Mouse (Mus musculus) neural tube, embryonic 14.5 days (tissue): ENCODE data around the gene Fam184a. TPM values are rescaled to one million over a fixed set of nuclear protein-coding genes. Genes with fewer than 3 reads are reported as not detected.

Experiments
- ATAC-seq: fragments of 200-750 bp; cut with Nextera tagmentation; 2 replicates; pipeline ENCODE4 v1.8.0; 2017; ENCODE audit warnings: low read depth, mild to moderate bottlenecking, moderate TSS enrichment, moderate library complexity
- H3K27ac ChIP-seq: fragments of 300-500 bp; sonication (generic); 2 replicates; pipeline ENCODE4 v1.5.1; 2014; ENCODE audit warnings: low read depth, mild to moderate bottlenecking, control low read depth, low read length, moderate library complexity, mixed read lengths
- H3K27me3 ChIP-seq: fragments of 300-500 bp; sonication (generic); 2 replicates; pipeline ENCODE4 v1.6.1; 2014; ENCODE audit warnings: low read length; ENCODE audit not compliant: control insufficient read depth, insufficient read depth
- H3K36me3 ChIP-seq: fragments of 300-500 bp; sonication (generic); 2 replicates; pipeline ENCODE4 v1.6.1; 2014; ENCODE audit warnings: low read length, mixed read lengths; ENCODE audit not compliant: control insufficient read depth, insufficient read depth
- H3K4me1 ChIP-seq: fragments of 300-500 bp; sonication (generic); 2 replicates; pipeline ENCODE4 v1.6.1; 2014; ENCODE audit warnings: low read length; ENCODE audit not compliant: control insufficient read depth, insufficient read depth
- H3K4me2 ChIP-seq: fragments of 300-500 bp; sonication (generic); 2 replicates; pipeline ENCODE4 v1.6.1; 2014; ENCODE audit warnings: mild to moderate bottlenecking, low read depth, low read length, control low read depth
- H3K4me3 ChIP-seq: fragments of 300-500 bp; sonication (generic); 2 replicates; pipeline ENCODE4 v1.5.1; 2014; ENCODE audit warnings: low read depth, low read length, control low read depth, mixed read lengths
- H3K9ac ChIP-seq: fragments of 300-500 bp; sonication (generic); replicated peaks from 2 replicates; pipeline ENCODE4 v1.6.1; 2014; ENCODE audit warnings: low read depth, mild to moderate bottlenecking, control low read depth, low read length, mixed read lengths
- H3K9me3 ChIP-seq: fragments of 300-500 bp; sonication (generic); 2 replicates; pipeline ENCODE4 v1.6.1; 2016; ENCODE audit warnings: low read length; ENCODE audit not compliant: control insufficient read depth
- WGBS: fragments of 180-500 bp; shearing (Covaris S2); extraction: QIAGEN DNeasy Blood & Tissue Kit; methylation state at CpG from one replicate; pipeline ENCODE4 v1.1.7; 2014; 5-methylcytosine and 5-hydroxymethylcytosine counted together
- polyA plus RNA-seq: library from polyadenylated mRNA; unstranded; fragments of >200 nt; fragmentation: Nextera tagmentation; extraction: Ambion mirVana; gene quantifications from 2 replicates; pipeline ENCODE4 v1.2.1, GENCODE M21; 2014

The Fam184a gene
- polyA plus RNA-seq, 1 experiment from 2014 or later = 20.1 TPM

- Histone ChIP-seq H3K9ac (no peak overlapping the region), H3K27ac (no peak overlapping the region), H3K4me1 (peaks cover 14% of the 10 kb centered on the region), H3K4me2 (no peak overlapping the region), H3K4me3 (no peak overlapping the region), H3K36me3 (no peaks in the 10 kb centered on the region), H3K27me3 (no peaks in the 10 kb centered on the region), H3K9me3 (no peaks in the 10 kb centered on the region)
- 85% methylated on average over 1 of the region's 1 CpGs for WGBS
- ATAC-seq = no peak
Observed at GRCm38 (mm10) chr10:53752723-53753122, 1.8 kb upstream of the Fam184a start.

GRCm38 (mm10) chr10:53750275-53750954 lies 508 bp downstream of the Fam184a start:
- peaks cover 17% of the 10 kb centered on the region for H3K4me1 ChIP-seq
- H3K4me2 ChIP-seq = peak overlapping the region; percentile 82
- ATAC-seq = peak; percentile 50
- no peaks in the 10 kb centered on the region for H3K27me3 ChIP-seq
- no peaks in the 10 kb centered on the region for H3K9me3 ChIP-seq
- H3K9ac ChIP-seq = peak overlapping the region; percentile 81
- no peaks in the 10 kb centered on the region for H3K36me3 ChIP-seq
- H3K4me3 ChIP-seq = peak overlapping the region; percentile 76
- 10% methylated on average over 38 of the region's 39 CpGs for WGBS
- H3K27ac ChIP-seq = peak overlapping the region; percentile 72

- 92% methylated on average over 6 of the region's 6 CpGs for WGBS
Observed at GRCm38 (mm10) chr10:53746039-53746438, 4.9 kb downstream of the Fam184a start.

GRCm38 (mm10) chr10:53742961-53743360 lies 8.0 kb downstream of the Fam184a start:
- H3K4me2 ChIP-seq = no peak overlapping the region

More at GRCm38 (mm10) chr10:53746039-53746438, 4.9 kb downstream of the Fam184a start:
- Histone ChIP-seq H3K36me3 (no peaks in the 10 kb centered on the region), H3K27me3 (no peaks in the 10 kb centered on the region), H3K4me3 (no peak overlapping the region), H3K9me3 (no peaks in the 10 kb centered on the region), H3K4me2 (no peak overlapping the region), H3K9ac (no peak overlapping the region), H3K27ac (no peak overlapping the region), H3K4me1 (peaks cover 14% of the 10 kb centered on the region)
- no peak for ATAC-seq

GRCm38 (mm10) chr10:53740014-53740413 lies 10.9 kb downstream of the Fam184a start:
- Histone ChIP-seq H3K9me3 (no peaks in the 10 kb centered on the region), H3K9ac (no peak overlapping the region), H3K27me3 (no peaks in the 10 kb centered on the region), H3K4me2 (no peak overlapping the region), H3K4me1 (no peaks in the 10 kb centered on the region), H3K4me3 (no peak overlapping the region), H3K36me3 (no peaks in the 10 kb centered on the region), H3K27ac (no peak overlapping the region)
- no peak for ATAC-seq

More at GRCm38 (mm10) chr10:53742961-53743360, 8.0 kb downstream of the Fam184a start:
- Histone ChIP-seq H3K4me1 (peaks cover 3% of the 10 kb centered on the region; the same call in 1 of the 2 replicates), H3K4me3 (no peak overlapping the region), H3K36me3 (no peaks in the 10 kb centered on the region), H3K27ac (no peak overlapping the region), H3K9me3 (no peaks in the 10 kb centered on the region), H3K27me3 (no peaks in the 10 kb centered on the region), H3K9ac (no peak overlapping the region)
- WGBS = 79% methylated on average over 5 of the region's 5 CpGs
- no peak for ATAC-seq

GRCm38 (mm10) chr10:53738842-53739241 lies 12.1 kb downstream of the Fam184a start:
- H3K4me1 ChIP-seq = no peaks in the 10 kb centered on the region
- no peak overlapping the region for H3K4me3 ChIP-seq
- H3K27ac ChIP-seq = no peak overlapping the region
- H3K36me3 ChIP-seq = no peaks in the 10 kb centered on the region
- no peaks in the 10 kb centered on the region for H3K27me3 ChIP-seq
- WGBS = 78% methylated on average over 8 of the region's 8 CpGs
- no peak overlapping the region for H3K9ac ChIP-seq
- no peak overlapping the region for H3K4me2 ChIP-seq
- H3K9me3 ChIP-seq = no peaks in the 10 kb centered on the region
- ATAC-seq = no peak

- Histone ChIP-seq H3K36me3 (no peaks in the 10 kb centered on the region), H3K27ac (no peak overlapping the region), H3K9ac (no peak overlapping the region), H3K27me3 (no peaks in the 10 kb centered on the region), H3K9me3 (no peaks in the 10 kb centered on the region), H3K4me3 (no peak overlapping the region), H3K4me2 (no peak overlapping the region), H3K4me1 (no peaks in the 10 kb centered on the region)
- no peak for ATAC-seq
- 80% methylated on average over 7 of the region's 7 CpGs for WGBS
Observed at GRCm38 (mm10) chr10:53735201-53735865, 15.6 kb downstream of the Fam184a start.

GRCm38 (mm10) chr10:53732324-53732723 lies 18.6 kb downstream of the Fam184a start:
- Histone ChIP-seq H3K4me1 (no peaks in the 10 kb centered on the region), H3K27ac (no peak overlapping the region), H3K4me3 (no peak overlapping the region), H3K27me3 (no peaks in the 10 kb centered on the region), H3K4me2 (no peak overlapping the region), H3K9ac (no peak overlapping the region), H3K36me3 (no peaks in the 10 kb centered on the region), H3K9me3 (no peaks in the 10 kb centered on the region)
- ATAC-seq = no peak
- 92% methylated on average over 7 of the region's 7 CpGs for WGBS

- Histone ChIP-seq H3K4me2 (no peak overlapping the region), H3K27me3 (no peaks in the 10 kb centered on the region), H3K9ac (no peak overlapping the region), H3K36me3 (no peaks in the 10 kb centered on the region), H3K27ac (no peak overlapping the region), H3K9me3 (no peaks in the 10 kb centered on the region), H3K4me1 (no peaks in the 10 kb centered on the region), H3K4me3 (no peak overlapping the region)
- 60% methylated on average over 1 of the region's 1 CpGs for WGBS
- ATAC-seq = no peak
Observed at GRCm38 (mm10) chr10:53728883-53729282, 22.0 kb downstream of the Fam184a start.
